Mouse (Mus musculus) liver (tissue): ENCODE measurements around the gene Rpl6.
"Not testable (repeated sequence)": the region's sequence is repeated elsewhere in the genome, so short reads cannot be mapped to it uniquely, and the experiment has no call there.

Experiments used
- DNase-seq: peaks from one replicate; pipeline ENCODE4 v3.0.0-alpha.2; 2020; ENCODE audit warnings: mixed read lengths

Gene Rpl6

DNA sequence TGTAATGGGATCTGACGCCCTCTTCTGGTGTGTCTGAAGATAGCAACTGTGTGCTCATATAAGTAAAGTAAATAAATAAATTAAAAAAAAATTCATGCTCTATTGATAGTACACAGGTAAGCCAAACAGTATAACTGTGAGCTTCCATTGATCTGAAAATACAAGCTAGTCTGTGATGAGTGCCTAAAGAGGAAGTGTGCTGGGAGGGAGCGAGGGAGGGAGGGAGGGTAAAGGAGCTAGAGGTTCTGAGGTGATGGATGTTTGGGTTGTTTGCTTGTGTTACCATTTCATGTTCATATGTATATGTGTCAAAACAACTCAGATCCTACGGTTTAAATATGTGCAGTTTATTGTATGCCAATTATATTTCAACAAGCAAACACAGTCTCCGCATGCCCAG is 22.6 kb downstream of the Rpl6 start:
- no peak for DNase-seq

DNA sequence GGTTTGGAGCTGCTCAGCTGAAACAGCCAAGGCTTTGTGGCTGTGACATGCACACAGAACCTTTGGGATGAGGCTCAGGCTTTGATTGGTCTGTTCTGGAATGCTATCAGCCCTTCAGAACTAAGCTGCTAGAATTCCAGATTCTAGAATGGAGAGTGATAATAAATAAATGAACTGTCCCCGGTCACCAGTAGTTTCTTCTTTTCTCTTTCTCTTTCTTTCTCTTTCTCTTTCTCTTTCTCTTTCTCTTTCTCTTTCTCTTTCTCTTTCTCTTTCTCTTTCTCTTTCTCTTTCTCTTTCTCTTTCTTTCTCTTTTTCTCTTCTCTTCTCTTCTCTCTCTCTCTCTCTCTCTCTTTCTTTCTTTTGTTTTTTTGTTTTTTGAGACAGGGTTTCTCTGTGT is 23.0 kb downstream of the Rpl6 start:
- not testable (repeated sequence) for DNase-seq

GRCm38 (mm10) chr5:121229182-121229581 is 24.9 kb downstream of the Rpl6 start:
- no peak for DNase-seq

GRCm38 (mm10) chr5:121230811-121231210 is 26.5 kb downstream of the Rpl6 start:
- DNase-seq, result peak; percentile 70

DNA sequence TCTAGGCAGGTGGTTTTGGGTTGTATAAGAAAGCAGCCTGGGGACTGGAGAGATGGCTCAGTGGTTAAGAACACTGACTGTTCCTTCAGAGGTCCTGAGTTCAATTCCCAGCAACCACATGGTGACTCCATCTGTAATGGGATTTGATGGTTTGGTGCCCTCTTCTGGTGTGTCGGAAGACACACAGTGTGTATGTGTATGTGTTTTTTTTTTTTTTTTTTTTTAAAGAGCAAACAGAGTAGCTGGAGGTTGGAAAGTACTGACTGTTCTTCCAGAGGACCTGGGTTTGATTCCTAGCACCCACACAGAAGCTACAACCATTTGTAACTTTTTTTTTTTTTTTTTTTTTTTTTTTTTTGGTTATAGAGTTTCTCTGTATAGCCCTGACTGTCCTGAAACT is 28.5 kb downstream of the Rpl6 start:
- DNase-seq, result no peak

DNA sequence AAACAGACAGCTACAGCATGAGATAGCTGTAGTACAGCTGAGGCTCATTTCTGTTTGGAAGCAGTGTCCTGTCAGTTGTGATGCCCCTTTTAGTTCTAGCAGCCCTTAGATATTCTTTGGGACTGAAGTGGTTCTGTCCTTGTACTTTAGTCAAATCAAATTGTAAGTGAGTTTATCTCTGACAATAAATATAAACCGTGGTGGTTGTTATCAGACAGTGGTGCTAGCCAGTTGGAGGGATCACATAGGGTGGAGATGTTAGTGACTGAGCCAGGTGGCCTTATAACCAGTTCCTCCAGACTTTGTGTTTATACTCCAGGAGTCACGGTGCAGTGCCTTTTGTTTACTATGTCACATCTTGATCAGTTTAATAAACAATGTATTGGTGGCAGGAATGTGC is 29.4 kb downstream of the Rpl6 start:
- DNase-seq, result peak; percentile 61

GRCm38 (mm10) chr5:121236171-121236570 is 31.9 kb downstream of the Rpl6 start:
- DNase-seq, result peak; percentile 88

DNA sequence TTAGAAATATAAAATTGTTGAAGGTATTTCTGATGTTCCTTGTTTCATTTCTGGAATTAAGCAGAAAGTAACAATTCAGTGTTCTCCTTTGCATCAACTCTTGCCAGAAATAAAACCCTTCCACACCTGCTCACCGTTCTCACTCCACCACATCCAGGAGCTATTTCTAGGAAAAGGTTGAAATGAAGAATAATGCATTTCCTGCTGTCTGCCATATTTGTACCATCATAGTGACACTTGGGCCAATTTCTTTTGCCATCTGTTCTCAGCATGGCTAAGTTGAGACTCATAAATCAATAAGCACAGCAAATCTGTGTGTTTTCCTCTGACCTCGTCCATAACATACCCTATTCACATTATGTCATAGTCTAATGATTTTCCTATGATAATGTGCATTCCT is 33.9 kb downstream of the Rpl6 start:
- DNase-seq, result no peak

DNA sequence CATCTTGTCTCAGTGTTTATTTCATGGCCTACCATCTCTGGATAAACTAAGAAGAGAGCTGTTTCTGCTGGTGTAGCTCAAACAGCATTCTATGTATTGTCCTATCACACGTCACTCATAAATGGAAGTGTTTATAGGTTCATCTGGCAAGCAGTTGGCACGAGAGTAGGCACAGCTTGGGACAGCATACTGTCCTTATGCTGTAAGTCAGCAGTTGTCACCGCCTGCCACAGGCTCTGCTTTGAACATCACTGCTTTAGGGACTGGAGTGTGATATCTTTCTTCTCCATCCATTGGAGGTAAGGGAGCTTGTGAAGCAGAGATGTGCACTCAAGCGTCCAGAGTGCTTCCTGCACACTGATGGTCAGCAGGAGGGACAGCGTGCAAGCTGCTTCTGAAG is 35.6 kb downstream of the Rpl6 start:
- peak; percentile 67 for DNase-seq

DNA sequence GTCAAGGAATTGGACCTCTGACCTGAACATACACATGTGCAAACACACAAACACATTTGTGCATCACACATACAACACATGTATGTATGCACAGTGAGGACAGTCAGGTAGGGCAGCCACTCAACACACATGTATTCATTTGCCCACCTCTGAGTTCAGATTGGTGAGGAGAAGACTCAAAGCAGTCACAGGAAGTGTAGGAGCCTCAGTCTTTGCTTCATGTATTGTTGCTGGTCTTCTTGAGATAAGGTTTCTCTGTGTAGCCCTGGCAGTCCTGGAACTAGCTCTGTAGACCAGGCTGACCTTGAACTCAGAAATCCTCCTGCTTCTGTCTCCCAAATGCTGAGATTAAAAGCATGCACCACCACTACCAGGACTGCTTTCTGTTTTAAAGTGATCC is 36.9 kb downstream of the Rpl6 start:
- DNase-seq, result no peak

- peak; percentile 59 for DNase-seq
Observed at GRCm38 (mm10) chr5:121242261-121242660, 38.0 kb downstream of the Rpl6 start.

DNA sequence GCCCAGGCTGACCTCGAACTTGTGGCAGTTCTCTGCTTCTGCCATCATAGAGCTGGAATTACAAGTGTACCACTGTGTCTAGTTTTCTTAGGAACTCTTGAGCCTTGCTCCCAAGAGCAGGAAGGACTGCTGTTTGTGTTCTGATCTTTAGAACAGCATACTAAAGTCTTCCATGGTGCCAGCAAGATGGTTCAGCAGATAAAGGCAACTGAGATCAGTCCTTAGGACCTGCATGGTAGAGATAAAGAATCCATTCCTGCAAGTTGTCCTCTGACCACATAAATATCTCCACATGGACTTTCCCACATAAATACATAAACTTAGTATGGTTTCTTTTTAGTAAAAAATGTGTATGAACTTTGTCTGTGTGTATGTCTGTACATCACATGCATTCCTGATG is 38.4 kb downstream of the Rpl6 start:
- peak; percentile 71 for DNase-seq

GRCm38 (mm10) chr5:121243676-121244364 is 39.5 kb downstream of the Rpl6 start:
- DNase-seq, result peak; percentile 67

GRCm38 (mm10) chr5:121244365-121244731 is 40.1 kb downstream of the Rpl6 start:
- DNase-seq, result peak; percentile 72

GRCm38 (mm10) chr5:121245201-121245600 is 40.9 kb downstream of the Rpl6 start:
- peak; percentile 73 for DNase-seq

- DNase-seq, result peak; percentile 46
Observed at GRCm38 (mm10) chr5:121248766-121249394, 44.6 kb downstream of the Rpl6 start.

GRCm38 (mm10) chr5:121249693-121250092 is 45.4 kb downstream of the Rpl6 start:
- DNase-seq, result no peak

- DNase-seq, result no peak
Observed at GRCm38 (mm10) chr5:121251813-121252212, 47.5 kb downstream of the Rpl6 start.

DNA sequence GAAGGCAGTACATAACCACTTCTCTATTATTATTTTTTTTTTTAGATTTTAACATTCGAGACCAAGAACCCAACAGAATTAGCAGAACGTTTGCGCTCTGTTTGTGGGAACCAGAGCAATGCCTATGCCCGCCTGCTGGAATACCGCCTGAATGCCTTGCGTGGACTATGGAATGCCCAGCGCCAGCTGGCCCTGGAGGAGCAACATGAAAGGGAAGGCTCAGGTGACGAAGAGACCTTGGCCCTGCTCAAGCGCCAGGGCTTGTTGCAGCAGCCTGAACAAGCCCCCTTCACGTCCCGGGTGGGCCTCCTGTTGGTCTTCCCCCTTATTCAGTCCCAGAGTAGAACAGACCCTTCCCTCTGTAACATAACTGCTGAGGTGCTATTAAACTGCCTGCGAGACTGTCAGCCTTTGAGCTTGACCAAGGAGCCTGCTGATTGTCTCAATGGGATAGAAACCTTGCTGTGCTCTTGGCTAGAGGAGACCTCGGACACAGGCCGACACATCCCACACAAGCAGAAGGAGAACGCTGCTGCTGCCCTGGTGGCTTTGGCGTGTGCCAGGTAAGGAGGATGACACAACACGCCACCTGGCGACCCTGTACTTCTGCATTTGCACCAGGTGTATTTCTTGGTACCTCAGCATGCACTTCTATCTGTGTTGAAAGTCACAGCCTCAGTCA is 49.7 kb downstream of the Rpl6 start:
- DNase-seq, result no peak

- no peak for DNase-seq
Observed at GRCm38 (mm10) chr5:121254977-121255376, 50.7 kb downstream of the Rpl6 start.
